Mouse (Mus musculus): ENCODE data around the gene Zfand6. TPM values are rescaled to one million over a fixed set of nuclear protein-coding genes. Genes with fewer than 3 reads are reported as not detected.

The Zfand6 gene
- total RNA-seq, 2 experiments from 2014 or later: 70.1 to 77.2 TPM

DNA sequence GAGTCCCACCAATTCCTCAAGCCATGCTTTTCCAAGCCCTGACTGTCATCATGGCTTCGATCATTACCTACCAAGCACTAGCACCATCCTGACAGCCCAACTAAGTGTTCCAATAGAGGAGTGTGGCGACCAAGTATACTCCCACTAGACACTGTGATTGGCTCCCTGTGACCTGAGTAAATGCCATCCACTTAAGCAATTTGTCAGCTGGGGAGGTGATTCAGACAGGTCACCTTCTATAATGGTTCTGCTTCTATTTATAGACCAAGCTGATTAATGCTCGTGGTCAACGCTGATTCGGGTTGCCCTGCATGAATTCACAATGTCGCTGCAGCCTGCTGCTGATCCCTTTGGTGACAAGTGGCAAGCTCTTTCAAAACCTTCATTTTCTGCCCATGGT, 123.6 kb downstream of the Zfand6 start:
- TF ChIP-seq CTCF (conservative IDR thresholded peaks at IDR 0.05): no peak
- H3K4me3 ChIP-seq: no peak overlapping the region
- no peak for DNase-seq (ENCODE audit: low spot score in 2 of 2)
- H3K27ac ChIP-seq: no peak overlapping the region

DNA sequence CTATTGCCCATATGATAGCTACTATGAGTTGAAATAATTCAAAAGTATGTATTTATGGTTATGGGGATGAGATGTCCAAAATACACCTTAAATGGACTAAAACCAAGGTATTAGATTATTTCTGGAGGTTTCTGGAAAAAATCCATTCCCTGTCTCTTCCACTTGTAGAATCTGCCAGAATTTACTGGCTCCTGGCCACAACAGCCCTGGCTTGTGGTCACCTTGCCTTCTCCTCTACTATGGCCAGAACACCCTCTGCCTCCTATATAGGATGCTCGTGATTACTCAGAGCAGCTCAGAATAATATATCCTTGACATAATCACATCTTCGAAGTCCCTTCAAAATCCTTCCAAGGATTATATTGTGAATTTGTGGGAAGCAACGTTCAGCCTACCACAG, 125.5 kb downstream of the Zfand6 start:
- TF ChIP-seq CTCF (conservative IDR thresholded peaks at IDR 0.05): no peak
- DNase-seq (ENCODE audit: low spot score in 2 of 2): no peak
- H3K27ac ChIP-seq: no peak overlapping the region
- no peak overlapping the region for H3K4me3 ChIP-seq

Other genes with a start within 250 kb of the Zfand6 start
- gene Gm2115, start 161.0 kb downstream of the Zfand6 start, total RNA-seq (2021): 10 to 100 TPM; 81.8 to 82.2 TPM
- 10 to 100 TPM; 20.7 to 21.0 TPM for gene Fah, start 83.2 kb downstream of the Zfand6 start, total RNA-seq (2021)
- not detected for gene Olfr291, start 163.6 kb upstream of the Zfand6 start, total RNA-seq (2021)

All from layer of hippocampus, adult 2 months (tissue).